Mouse (Mus musculus) bone marrow, adult 2 months (tissue): Measurements from ENCODE around the gene Efnb2.

ENCODE experiments used
- CTCF ChIP-seq: fragments of 200-500 bp; IDR thresholded peaks from 2 replicates; pipeline ENCODE4 v1.5.1; 2011; ENCODE audit warnings: low read length, control low read depth; ENCODE audit not compliant: control insufficient read depth, insufficient read depth
- POLR2A ChIP-seq: fragments of 200-500 bp; IDR thresholded peaks from 2 replicates; pipeline ENCODE4 v1.6.1; 2011; ENCODE audit warnings: low read depth, mild to moderate bottlenecking, control low read depth, low read length, borderline replicate concordance; ENCODE audit not compliant: control insufficient read depth

DNA sequence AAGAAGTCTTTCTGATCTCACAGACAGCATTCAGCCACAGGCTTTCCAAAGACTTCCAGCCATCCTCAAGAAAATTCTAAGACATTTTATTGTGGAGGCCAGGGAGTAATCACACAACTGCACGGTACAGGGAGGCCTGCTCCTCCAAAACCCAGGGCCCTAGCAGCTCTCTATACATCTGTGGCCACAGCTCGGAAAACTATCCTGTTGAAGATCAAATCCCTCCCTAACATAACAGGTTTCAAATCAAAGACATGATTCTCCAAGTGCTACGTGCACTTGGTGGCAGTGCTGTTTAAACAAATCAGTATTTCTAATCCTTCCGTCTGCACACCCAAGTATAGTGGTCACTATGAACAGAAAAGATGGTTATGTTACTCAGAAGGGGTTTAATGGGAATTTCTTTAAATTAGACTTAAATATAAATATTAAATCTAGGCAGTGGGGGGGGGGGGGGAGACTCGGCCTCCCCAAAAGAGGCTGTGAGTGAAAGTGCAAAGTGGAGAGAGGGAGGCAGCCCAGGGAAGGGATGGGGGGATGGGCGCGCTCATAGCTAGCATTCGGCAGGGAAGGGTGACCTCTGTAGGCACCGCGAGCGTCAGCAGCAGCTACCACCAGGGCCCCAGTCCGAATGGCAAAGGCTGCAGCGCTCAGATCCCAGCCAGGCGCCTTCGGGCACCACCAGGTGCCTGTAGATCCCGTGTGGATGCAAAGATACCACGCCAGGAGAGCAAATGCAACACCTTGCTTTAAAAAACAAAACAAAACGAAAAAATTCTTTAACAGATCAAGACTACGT lies 2.4 kb downstream of the Efnb2 start:
- TF ChIP-seq CTCF (peak; percentile 47; the same call in 1 of the 2 replicates), POLR2A (no peak)
